Mouse (Mus musculus) cortical plate, adult 2 months (tissue): ENCODE measurements around the gene Grn.
"Not testable (repeated sequence)": the region's sequence is repeated elsewhere in the genome, so short reads cannot be mapped to it uniquely, and the experiment has no call there.

ENCODE experiments used
- CTCF ChIP-seq: fragments of 200-500 bp; IDR thresholded peaks from 2 replicates; pipeline ENCODE4 v1.5.1; 2011; ENCODE audit warnings: mild to moderate bottlenecking, control low read depth, low read length; ENCODE audit not compliant: insufficient read depth; ENCODE audit errors: extremely low read depth
- POLR2A ChIP-seq: fragments of 200-500 bp; IDR thresholded peaks from 2 replicates; pipeline ENCODE4 v1.6.1; 2011; ENCODE audit warnings: mild to moderate bottlenecking, low read length, control low read depth; ENCODE audit not compliant: insufficient read depth; ENCODE audit errors: extremely low read depth

GRCm38 (mm10) chr11:102389436-102389835 lies 40.7 kb upstream of the Grn start:
- TF ChIP-seq CTCF, POLR2A: not testable (repeated sequence)
